Mouse (Mus musculus) bone marrow, adult 2 months (tissue): Measurements from ENCODE around the gene Creg2.

Experiments
- CTCF ChIP-seq: fragments of 200-500 bp; IDR thresholded peaks from 2 replicates; pipeline ENCODE4 v1.5.1; 2011; ENCODE audit warnings: low read length, control low read depth; ENCODE audit not compliant: control insufficient read depth, insufficient read depth
- POLR2A ChIP-seq: fragments of 200-500 bp; IDR thresholded peaks from 2 replicates; pipeline ENCODE4 v1.6.1; 2011; ENCODE audit warnings: low read depth, mild to moderate bottlenecking, control low read depth, low read length, borderline replicate concordance; ENCODE audit not compliant: control insufficient read depth

GRCm38 (mm10) chr1:39676221-39676876 is 25.1 kb upstream of the Creg2 start:
- TF ChIP-seq CTCF (no peak), POLR2A (no peak)
